Mouse (Mus musculus): ENCODE measurements at regions not wholly inside any gene's neighbourhood (a gene's known extent, or its start where the extent isn't known, plus 50 kb on each side); places are given as distances from the start of the nearest gene placed in this dataset.

GRCm38 (mm10) chr5:118999124-118999523, 438.6 kb downstream of the Med13l start:
- no peak for TF ChIP-seq CTCF (IDR thresholded peaks at IDR 0.05; ENCODE audit: low read depth)
- no peak for TF ChIP-seq EP300 (IDR thresholded peaks at IDR 0.05; ENCODE audit: low read depth)
